Mouse (Mus musculus): ENCODE data around the gene Fyb.

The Fyb gene

GRCm38 (mm10) chr15:6560696-6561095 is 38.0 kb downstream of the Fyb start:
- in situ Hi-C loops (cut with MboI, MseI) = loop anchor here (10.0 kb wide), 2 partner anchors 1116 to 1544 kb away; partner anchors contain the start of gene Nup155 (in 1 of the 2)

- in situ Hi-C loops (cut with MboI, MseI) = loop anchor here (10.0 kb wide), 2 partner anchors 1117 to 1543 kb away; partner anchors contain the start of gene Nup155 (in 1 of the 2)
Measured at GRCm38 (mm10) chr15:6562161-6562560, 39.5 kb downstream of the Fyb start.

GRCm38 (mm10) chr15:6562629-6563028 is 40.0 kb downstream of the Fyb start:
- in situ Hi-C loops (cut with MboI, MseI) = loop anchor here (10.0 kb wide), 2 partner anchors 1118 to 1542 kb away; partner anchors contain the start of gene Nup155 (in 1 of the 2)

- in situ Hi-C loops (cut with MboI, MseI) = loop anchor here (5.0 to 10.0 kb wide), 6 partner anchors 37 to 1540 kb away; partner anchors contain the start of gene Nup155 (in 1 of the 2)
Measured at GRCm38 (mm10) chr15:6564977-6565421, 42.3 kb downstream of the Fyb start.

GRCm38 (mm10) chr15:6565873-6566272 is 43.2 kb downstream of the Fyb start:
- in situ Hi-C loops (cut with MboI, MseI) = loop anchor here (5.0 to 10.0 kb wide), 6 partner anchors 36 to 1539 kb away; partner anchors contain the start of gene Nup155 (in 1 of the 2)

- in situ Hi-C loops (cut with MboI, MseI) = loop anchor here (5.0 to 10.0 kb wide), 6 partner anchors 34 to 1537 kb away; partner anchors contain the start of gene Nup155 (in 1 of the 2)
Measured at GRCm38 (mm10) chr15:6567993-6568392, 45.3 kb downstream of the Fyb start.

GRCm38 (mm10) chr15:6568605-6569004 is 46.0 kb downstream of the Fyb start:
- in situ Hi-C loops (cut with MboI, MseI) = loop anchor here (5.0 to 10.0 kb wide), 6 partner anchors 34 to 1536 kb away; partner anchors contain the start of gene Nup155 (in 1 of the 2)

GRCm38 (mm10) chr15:6569074-6569473 is 46.4 kb downstream of the Fyb start:
- in situ Hi-C loops (cut with MboI, MseI) = loop anchor here (5.0 to 10.0 kb wide), 6 partner anchors 33 to 1536 kb away; partner anchors contain the start of gene Nup155 (in 1 of the 2)

- in situ Hi-C loops (cut with MboI, MseI) = no loop called here
Measured at GRCm38 (mm10) chr15:6570164-6570861, 47.7 kb downstream of the Fyb start.

GRCm38 (mm10) chr15:6570876-6571275 is 48.2 kb downstream of the Fyb start:
- in situ Hi-C loops (cut with MboI, MseI) = no loop called here

- in situ Hi-C loops (cut with MboI, MseI) = no loop called here
Measured at GRCm38 (mm10) chr15:6574283-6574960, 51.8 kb downstream of the Fyb start.

- in situ Hi-C loops (cut with MboI, MseI) = loop anchor here in 1 of 2 experiments (25.0 kb wide), 2 partner anchors 1041 to 1441 kb away; partner anchors contain the start of gene Prkaa1
Measured at GRCm38 (mm10) chr15:6577971-6578370, 55.3 kb downstream of the Fyb start.

GRCm38 (mm10) chr15:6578654-6579053 is 56.0 kb downstream of the Fyb start:
- in situ Hi-C loops (cut with MboI, MseI) = loop anchor here in 1 of 2 experiments (25.0 kb wide), 2 partner anchors 1041 to 1441 kb away; partner anchors contain the start of gene Prkaa1

- in situ Hi-C loops (cut with MboI, MseI) = loop anchor here in 1 of 2 experiments (25.0 kb wide), 2 partner anchors 1042 to 1442 kb away; partner anchors contain the start of gene Prkaa1
Measured at GRCm38 (mm10) chr15:6579194-6579768, 56.6 kb downstream of the Fyb start.

- in situ Hi-C loops (cut with MboI, MseI) = loop anchor here in 1 of 2 experiments (25.0 kb wide), 2 partner anchors 1043 to 1443 kb away; partner anchors contain the start of gene Prkaa1
Measured at GRCm38 (mm10) chr15:6579769-6580261, 57.2 kb downstream of the Fyb start.

GRCm38 (mm10) chr15:6584645-6585044 is 62.0 kb downstream of the Fyb start:
- in situ Hi-C loops (cut with MboI, MseI) = loop anchor here in 1 of 2 experiments (25.0 kb wide), 2 partner anchors 1047 to 1447 kb away; partner anchors contain the start of gene Prkaa1

- in situ Hi-C loops (cut with MboI, MseI) = loop anchor here in 1 of 2 experiments (25.0 kb wide), 2 partner anchors 1049 to 1449 kb away; partner anchors contain the start of gene Prkaa1
Measured at GRCm38 (mm10) chr15:6586351-6586750, 63.7 kb downstream of the Fyb start.

- in situ Hi-C loops (cut with MboI, MseI) = loop anchor here in 1 of 2 experiments (25.0 kb wide), 2 partner anchors 1050 to 1450 kb away; partner anchors contain the start of gene Prkaa1
Measured at GRCm38 (mm10) chr15:6587526-6587925, 64.9 kb downstream of the Fyb start.

GRCm38 (mm10) chr15:6588192-6588591 is 65.5 kb downstream of the Fyb start:
- in situ Hi-C loops (cut with MboI, MseI) = loop anchor here in 1 of 2 experiments (25.0 kb wide), 2 partner anchors 1051 to 1451 kb away; partner anchors contain the start of gene Prkaa1

GRCm38 (mm10) chr15:6590846-6591451 is 68.3 kb downstream of the Fyb start:
- in situ Hi-C loops (cut with MboI, MseI) = loop anchor here (10.0 to 25.0 kb wide), 3 partner anchors 124 to 1454 kb away; partner anchors contain the start of gene Prkaa1 (in 1 of the 2)
